Mouse (Mus musculus) naive thymus-derived CD4-positive, alpha-beta T cell, adult 2 months (primary cell): ENCODE data around the gene Zscan29.
"Not testable (repeated sequence)": the region's sequence is repeated elsewhere in the genome, so short reads cannot be mapped to it uniquely, and the experiment has no call there.

Source experiments
- DNase-seq: peaks from one replicate; pipeline ENCODE4 v3.0.0-alpha.2; 2011; ENCODE audit warnings: low read depth

The Zscan29 gene

GRCm38 (mm10) chr2:121132822-121133221, 38.1 kb downstream of the Zscan29 start:
- no peak for DNase-seq

DNA sequence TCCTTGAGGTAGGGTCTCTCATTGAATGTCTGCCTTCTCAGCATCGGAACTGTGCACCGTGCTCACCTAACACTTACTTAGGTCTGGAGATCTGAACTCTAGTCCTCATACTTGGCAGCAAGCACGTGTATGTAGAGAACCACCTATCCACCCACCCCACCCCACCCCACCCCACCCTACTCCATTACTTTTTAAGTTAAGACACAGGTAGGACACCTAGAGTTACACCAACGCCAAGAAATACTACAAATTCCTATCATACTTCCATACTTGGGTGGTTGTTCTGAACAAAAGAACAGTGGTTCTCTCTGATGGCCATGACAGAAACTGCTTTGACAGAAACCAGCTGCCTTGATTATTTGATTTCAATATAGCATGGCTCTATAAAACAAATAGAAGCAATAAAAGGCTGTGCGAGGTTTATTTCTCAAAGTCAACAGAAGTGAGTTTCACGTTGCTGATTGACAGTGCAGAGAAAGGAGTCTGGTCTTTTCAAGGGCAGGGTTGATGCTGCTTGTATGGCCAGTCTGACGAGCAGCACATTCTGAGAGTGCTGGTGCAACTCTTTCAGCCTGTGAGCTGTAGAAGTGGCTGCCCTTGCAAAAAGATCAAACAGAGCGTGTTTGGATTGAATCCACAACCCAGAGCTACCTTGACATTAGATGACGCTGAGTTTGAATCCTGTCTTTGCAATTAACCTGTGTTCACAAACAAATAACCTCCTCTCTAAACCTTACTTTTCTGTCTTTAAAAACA, 41.9 kb downstream of the Zscan29 start:
- DNase-seq, result no peak

DNA sequence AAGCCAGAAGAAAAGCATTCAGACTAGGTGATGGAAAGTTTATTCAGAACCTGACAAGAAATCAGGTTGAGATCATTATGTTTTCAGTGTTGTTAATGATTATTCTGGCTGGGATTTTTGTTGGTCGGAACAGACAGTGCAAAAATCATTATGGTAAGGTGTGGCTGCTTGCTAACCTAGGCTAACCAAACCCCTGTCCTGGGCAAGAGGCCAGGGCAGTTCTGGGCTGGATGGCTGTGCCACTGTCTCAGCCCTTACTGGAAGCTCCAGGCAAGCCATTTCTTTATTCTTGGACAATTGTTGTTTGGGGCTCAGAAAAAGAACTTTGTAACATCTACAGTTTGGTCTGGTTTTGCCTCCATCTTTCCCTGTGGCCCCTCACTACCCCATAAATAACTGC, 43.4 kb downstream of the Zscan29 start:
- no peak for DNase-seq

- not testable (repeated sequence) for DNase-seq
Measured at GRCm38 (mm10) chr2:121126302-121126701, 44.6 kb downstream of the Zscan29 start.

DNA sequence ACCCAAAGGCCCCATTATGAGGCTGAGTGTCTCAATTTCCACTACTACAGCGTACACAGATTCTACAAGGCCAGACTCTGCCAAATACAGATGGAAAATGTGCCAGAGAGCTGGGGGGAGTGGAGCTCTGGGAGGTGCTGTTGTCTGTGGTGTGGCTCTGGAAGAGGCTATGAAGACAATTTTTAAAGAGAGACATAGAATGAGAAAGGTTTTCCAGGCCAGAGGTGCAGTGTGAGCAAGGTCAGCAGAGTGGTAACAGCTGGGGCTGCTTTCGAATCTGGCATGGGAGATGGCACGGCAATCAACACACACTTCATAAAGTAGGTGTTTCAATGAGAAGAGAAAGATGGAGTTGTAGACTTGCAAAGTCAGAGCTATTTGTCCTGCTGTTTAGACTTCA, 51.7 kb downstream of the Zscan29 start:
- no peak for DNase-seq

- no peak for DNase-seq
Measured at GRCm38 (mm10) chr2:121115418-121115817, 55.5 kb downstream of the Zscan29 start.

- no peak for DNase-seq
Measured at GRCm38 (mm10) chr2:121109695-121110094, 61.2 kb downstream of the Zscan29 start, which contains the start of gene Tgm7. Gene Tgm7 (minus strand): TSS chr2:121109795.
